21 mouse cellular contexts compared by ENCODE assay signal in the genomic region with DNA sequence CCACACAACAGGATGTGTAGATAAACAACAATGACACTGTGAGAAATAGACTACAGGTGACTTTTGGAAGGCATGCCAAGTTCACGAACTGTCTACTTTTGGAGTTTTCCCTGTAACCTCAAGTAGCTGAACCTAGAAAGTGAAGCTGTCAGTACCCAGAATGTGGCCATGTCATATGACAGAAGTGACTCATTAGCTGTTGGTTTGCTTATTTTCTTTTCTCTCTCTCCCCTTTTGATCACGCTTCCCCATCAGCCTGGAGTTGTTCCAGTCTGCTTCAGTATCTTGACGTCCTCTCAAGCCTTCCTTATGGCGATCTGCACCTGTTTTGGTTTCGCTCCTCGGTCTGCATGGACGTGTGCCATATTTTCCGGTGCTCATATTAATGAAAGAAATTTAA.
DNase-seq lines count a peak whose midpoint lies in the region; ATAC-seq lines count a peak whose summit lies in the region.
"Had no signal": no experiment of that assay in that cellular context is flagged by ENCODE, and none has a peak within 500 bp of the region (broad histone marks: within the 10 kb centered on the region; RNA-seq: fewer than 3 reads in every experiment).

No protein-coding gene starts in this region.

- ATAC-seq in heart, embryonic 12.5 days (ENCODE audit: insufficient number of reproducible peaks, low FRiP score): no peak
- ATAC-seq: CD4-positive, CD25-positive, alpha-beta regulatory T cell, adult 4 months; forebrain, embryonic 13.5 days; forebrain, embryonic 15.5 days; forebrain, postnatal 0 days had no signal

- DNase-seq in 3T3-L1 (ENCODE audit: low read depth, low spot score): peak; percentile 51
- peak; percentile 7 for DNase-seq in NIH3T3 (ENCODE audit: low read depth)
- no peak for DNase-seq in frontal cortex, postnatal 25 days (ENCODE audit: low spot score in 2 of 2)
- no peak for DNase-seq in neural tube, embryonic 10.5 days (ENCODE audit: extremely low spot score, low spot score)
- DNase-seq: adrenal gland, adult 2 months; adrenal gland, postnatal 10 days; adrenal gland, postnatal 25 days; cerebellum, adult 11 months; cerebellum, adult 18-20 months; cerebellum, adult 8-10 months; cerebellum, adult 9-11 months; cerebellum, postnatal 36 days; forebrain, postnatal 0 days had no signal

- WGBS in heart, embryonic 12.5 days: 65% methylated on average over 8 of the region's 8 CpGs

- no peak overlapping the region for H3K9ac ChIP-seq in heart, embryonic 12.5 days
- H3K9ac ChIP-seq: embryonic facial prominence, embryonic 12.5 days; forebrain, embryonic 13.5 days; forebrain, embryonic 15.5 days; forebrain, postnatal 0 days had no signal

- H3K9me3 ChIP-seq in heart, embryonic 12.5 days (replicated peaks): no peaks in the 10 kb centered on the region
- H3K9me3 ChIP-seq: embryonic facial prominence, embryonic 10.5 days; embryonic facial prominence, embryonic 12.5 days; forebrain, embryonic 13.5 days; forebrain, embryonic 15.5 days; G1E had no signal

- H3K4me1 ChIP-seq in heart, embryonic 12.5 days (replicated peaks): no peaks in the 10 kb centered on the region
- H3K4me1 ChIP-seq: embryonic facial prominence, embryonic 10.5 days; embryonic facial prominence, embryonic 12.5 days; forebrain, embryonic 13.5 days; forebrain, embryonic 15.5 days had no signal

- no peaks in the 10 kb centered on the region for H3K36me3 ChIP-seq in heart, embryonic 12.5 days
- H3K36me3 ChIP-seq: embryonic facial prominence, embryonic 10.5 days; embryonic facial prominence, embryonic 12.5 days; forebrain, embryonic 15.5 days; G1E had no signal

- H3K4me2 ChIP-seq in heart, embryonic 12.5 days: no peak overlapping the region
- H3K4me2 ChIP-seq: embryonic facial prominence, embryonic 12.5 days; forebrain, embryonic 13.5 days; forebrain, embryonic 15.5 days had no signal

- H3K27me3 ChIP-seq in heart, embryonic 12.5 days (replicated peaks): no peaks in the 10 kb centered on the region
- H3K27me3 ChIP-seq: CH12.LX; embryonic facial prominence, embryonic 12.5 days; forebrain, embryonic 13.5 days; forebrain, embryonic 15.5 days had no signal

- no peak overlapping the region for H3K4me3 ChIP-seq in heart, embryonic 12.5 days
- H3K4me3 ChIP-seq: embryonic facial prominence, embryonic 10.5 days; embryonic facial prominence, embryonic 12.5 days; forebrain, embryonic 13.5 days; forebrain, embryonic 15.5 days had no signal

- H3K27ac ChIP-seq in heart, embryonic 12.5 days (ENCODE audit: poor library complexity, severe bottlenecking): no peak overlapping the region
- H3K27ac ChIP-seq: embryonic facial prominence, embryonic 10.5 days; embryonic facial prominence, embryonic 12.5 days; forebrain, embryonic 13.5 days; forebrain, embryonic 15.5 days had no signal

Comparison
In these comparisons a context has a peak if more than half of its experiments do, and no peak if none do; other contexts are left out.
1. DNase-seq: peak in 3T3-L1 (single experiment) and NIH3T3 (single experiment); none in frontal cortex, postnatal 25 days (0 of 2) and neural tube, embryonic 10.5 days (single experiment).